Mouse (Mus musculus): ENCODE data around the gene Adipoq. TPM values are rescaled to one million over a fixed set of nuclear protein-coding genes. Genes with fewer than 3 reads are reported as not detected.

Gene Adipoq
- total and polyA plus RNA-seq, 3 experiments: 5.9 to 52.5 (median 13.6) TPM

DNA sequence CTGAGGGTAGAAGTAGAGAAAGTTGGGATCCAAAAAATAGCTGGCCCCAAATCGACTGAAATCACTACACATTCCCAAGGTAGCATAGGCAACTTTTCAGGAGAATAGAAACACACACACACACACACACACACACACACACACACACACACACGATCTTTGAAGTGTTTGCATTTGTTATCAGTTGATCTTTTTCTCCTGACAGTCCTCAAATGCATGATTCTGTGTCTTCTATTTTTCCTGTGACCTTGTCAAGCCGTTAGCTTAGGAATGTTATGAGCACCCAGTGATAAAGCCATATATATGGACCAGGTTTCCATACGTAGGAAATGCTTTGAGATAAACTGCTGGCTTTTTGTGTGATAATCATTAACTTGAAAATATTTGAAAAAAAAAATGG, 40.1 kb downstream of the Adipoq start:
- Histone ChIP-seq H3K27me3 (ENCODE audit: control insufficient read depth, insufficient read depth, low read length) (no peaks in the 10 kb centered on the region), H3K79me2 (replicated peaks; ENCODE audit: control insufficient read depth, insufficient read depth, low read length) (no peaks in the 10 kb centered on the region), H3K36me3 (ENCODE audit: control insufficient read depth, insufficient read depth, low read length) (no peaks in the 10 kb centered on the region), H3K4me1 (ENCODE audit: control insufficient read depth, insufficient read depth, low read length) (peaks cover 2% of the 10 kb centered on the region), H3K27ac (no peak overlapping the region), H3K9ac (ENCODE audit: low read depth, low read length) (no peak overlapping the region), H3K4me3 (no peak overlapping the region)
- TF ChIP-seq CTCF (IDR thresholded peaks at IDR 0.05) (no peak), POLR2A (IDR thresholded peaks at IDR 0.05; ENCODE audit: insufficient read depth, low read depth, low read length) (no peak), EP300 (IDR thresholded peaks at IDR 0.05; ENCODE audit: insufficient read depth, low read depth, low read length) (no peak)
- intact Hi-C loops (cut with DNase I): no loop called here
- 62% methylated on average over 4 of the region's 4 CpGs for WGBS
- no peak for DNase-seq

DNA sequence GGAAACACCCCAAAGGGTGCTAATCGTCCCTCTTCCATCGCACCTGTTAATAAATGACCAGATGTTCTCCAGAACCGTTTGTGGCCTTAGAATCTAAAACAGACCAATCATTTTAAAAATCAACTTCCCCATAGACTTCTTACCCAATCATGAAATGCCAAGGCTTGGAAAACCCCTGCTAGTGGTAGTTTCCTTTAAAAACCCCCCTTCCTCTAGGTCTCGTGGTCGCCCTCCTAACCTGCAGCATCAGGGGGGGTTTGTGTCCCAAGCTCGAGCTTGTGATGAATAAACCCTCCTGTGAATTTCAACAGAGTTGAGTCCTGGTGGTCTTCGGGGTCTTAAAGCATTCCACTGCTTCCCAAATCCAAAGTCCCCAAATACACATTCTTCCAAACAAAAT, 41.6 kb downstream of the Adipoq start:
- H3K27me3 ChIP-seq (ENCODE audit: control insufficient read depth, insufficient read depth, low read length): no peaks in the 10 kb centered on the region
- no peak overlapping the region for H3K9ac ChIP-seq (ENCODE audit: low read depth, low read length)
- TF ChIP-seq POLR2A (IDR thresholded peaks at IDR 0.05; ENCODE audit: insufficient read depth, low read depth, low read length): no peak
- TF ChIP-seq EP300 (IDR thresholded peaks at IDR 0.05; ENCODE audit: insufficient read depth, low read depth, low read length): no peak
- no peak for TF ChIP-seq CTCF (IDR thresholded peaks at IDR 0.05)
- H3K27ac ChIP-seq: no peak overlapping the region
- no peaks in the 10 kb centered on the region for H3K4me1 ChIP-seq (ENCODE audit: control insufficient read depth, insufficient read depth, low read length)
- intact Hi-C loops (cut with DNase I): no loop called here
- H3K36me3 ChIP-seq (ENCODE audit: control insufficient read depth, insufficient read depth, low read length): no peaks in the 10 kb centered on the region
- WGBS: 64% methylated on average over 7 of the region's 7 CpGs
- no peak for DNase-seq
- no peak overlapping the region for H3K4me3 ChIP-seq
- no peaks in the 10 kb centered on the region for H3K79me2 ChIP-seq (replicated peaks; ENCODE audit: control insufficient read depth, insufficient read depth, low read length)

DNA sequence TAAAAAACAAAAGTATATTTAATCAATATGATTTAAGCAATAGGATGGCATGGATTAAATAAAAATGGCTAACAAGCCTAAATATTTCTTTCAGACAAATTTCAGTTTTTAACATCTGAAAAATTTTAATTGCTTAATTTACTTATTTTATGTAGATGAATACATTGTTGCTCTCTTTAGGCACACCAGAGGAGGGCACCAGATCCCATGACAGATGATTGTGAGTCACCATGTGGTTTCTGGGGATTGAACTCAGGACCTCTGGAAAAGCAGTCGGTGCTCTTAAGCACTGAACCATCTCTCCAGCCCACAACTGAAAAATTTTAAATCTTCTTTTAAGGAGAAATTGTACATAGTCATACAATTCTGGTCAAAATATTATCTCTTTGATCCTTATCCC, 43.3 kb downstream of the Adipoq start:
- H3K9ac ChIP-seq (ENCODE audit: low read depth, low read length): no peak overlapping the region
- H3K27ac ChIP-seq: no peak overlapping the region
- H3K4me3 ChIP-seq: no peak overlapping the region
- H3K36me3 ChIP-seq (ENCODE audit: control insufficient read depth, insufficient read depth, low read length): no peaks in the 10 kb centered on the region
- H3K27me3 ChIP-seq (ENCODE audit: control insufficient read depth, insufficient read depth, low read length): no peaks in the 10 kb centered on the region
- intact Hi-C loops (cut with DNase I): no loop called here
- no peaks in the 10 kb centered on the region for H3K79me2 ChIP-seq (replicated peaks; ENCODE audit: control insufficient read depth, insufficient read depth, low read length)
- whole genome bisulfite sequencing: 80% methylated on average over 1 of the region's 1 CpGs
- H3K4me1 ChIP-seq (ENCODE audit: control insufficient read depth, insufficient read depth, low read length): no peaks in the 10 kb centered on the region
- TF ChIP-seq POLR2A (IDR thresholded peaks at IDR 0.05; ENCODE audit: insufficient read depth, low read depth, low read length) (no peak), CTCF (IDR thresholded peaks at IDR 0.05) (peak; percentile 42), EP300 (IDR thresholded peaks at IDR 0.05; ENCODE audit: insufficient read depth, low read depth, low read length) (no peak)
- no peak for DNase-seq

DNA sequence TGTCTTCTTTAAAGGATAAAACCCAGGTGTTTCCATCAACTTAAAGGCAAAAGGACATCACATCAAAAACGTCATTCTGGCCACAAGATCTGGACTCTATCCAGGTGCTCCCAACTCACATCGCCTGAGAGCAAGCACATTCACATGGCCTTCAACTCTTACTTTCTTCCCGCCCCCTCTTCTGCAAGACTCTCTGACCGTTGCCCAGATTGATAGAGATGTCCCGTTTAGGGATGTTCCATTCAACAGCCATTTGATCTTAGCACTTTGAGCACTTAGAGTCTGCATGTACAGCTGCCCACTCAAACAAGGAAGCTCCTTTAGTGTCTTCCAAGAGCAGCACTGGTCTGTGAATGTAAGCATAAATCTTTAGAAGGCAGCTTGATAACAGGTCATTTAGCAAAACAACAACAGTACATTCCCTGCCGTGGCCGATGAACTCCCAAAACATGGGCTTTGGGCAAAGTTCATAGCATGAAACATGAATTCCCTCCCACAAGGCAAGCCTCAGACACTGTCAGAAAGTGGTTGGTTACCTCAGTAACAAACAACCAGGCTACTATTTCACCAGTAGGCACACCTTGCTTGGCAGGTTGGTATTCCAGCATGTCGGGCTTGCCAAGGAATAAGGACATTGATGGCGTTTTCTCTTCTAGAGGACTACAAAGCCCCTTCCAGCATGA, 45.4 kb downstream of the Adipoq start:
- Histone ChIP-seq H3K4me3 (no peak overlapping the region), H3K27ac (no peak overlapping the region), H3K9ac (ENCODE audit: low read depth, low read length) (no peak overlapping the region), H3K36me3 (ENCODE audit: control insufficient read depth, insufficient read depth, low read length) (no peaks in the 10 kb centered on the region), H3K27me3 (ENCODE audit: control insufficient read depth, insufficient read depth, low read length) (no peaks in the 10 kb centered on the region), H3K79me2 (replicated peaks; ENCODE audit: control insufficient read depth, insufficient read depth, low read length) (no peaks in the 10 kb centered on the region), H3K4me1 (ENCODE audit: control insufficient read depth, insufficient read depth, low read length) (no peaks in the 10 kb centered on the region)
- no peak for DNase-seq
- WGBS: 70% methylated on average over 9 of the region's 9 CpGs
- no peak for TF ChIP-seq POLR2A (IDR thresholded peaks at IDR 0.05; ENCODE audit: insufficient read depth, low read depth, low read length)
- TF ChIP-seq EP300 (IDR thresholded peaks at IDR 0.05; ENCODE audit: insufficient read depth, low read depth, low read length): no peak
- no peak for TF ChIP-seq CTCF (IDR thresholded peaks at IDR 0.05)
- intact Hi-C loops (cut with DNase I): no loop called here

DNA sequence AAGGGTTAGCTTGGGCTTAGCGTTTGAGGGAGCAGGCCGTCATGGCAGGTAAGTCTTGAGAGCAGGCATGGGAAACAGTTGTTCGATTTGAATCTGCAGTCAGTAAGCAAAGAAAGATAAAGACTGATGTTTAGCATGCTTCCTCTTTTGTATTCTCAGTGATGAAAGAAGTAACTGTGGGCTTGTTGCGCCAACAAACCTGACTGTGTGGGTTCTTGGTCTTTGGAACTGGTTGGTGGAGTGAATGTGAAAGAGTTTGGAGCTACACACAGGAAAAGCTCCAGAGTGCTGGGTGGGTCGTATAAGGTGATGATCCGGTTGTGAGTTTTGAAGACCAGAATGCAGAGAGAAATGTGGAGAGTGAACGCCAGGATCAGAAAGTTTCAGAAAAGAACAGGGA, 49.3 kb downstream of the Adipoq start:
- Histone ChIP-seq H3K9ac (ENCODE audit: low read depth, low read length) (no peak overlapping the region), H3K79me2 (replicated peaks; ENCODE audit: control insufficient read depth, insufficient read depth, low read length) (no peaks in the 10 kb centered on the region), H3K4me1 (ENCODE audit: control insufficient read depth, insufficient read depth, low read length) (no peaks in the 10 kb centered on the region), H3K27ac (no peak overlapping the region), H3K4me3 (no peak overlapping the region), H3K36me3 (ENCODE audit: control insufficient read depth, insufficient read depth, low read length) (no peaks in the 10 kb centered on the region), H3K27me3 (ENCODE audit: control insufficient read depth, insufficient read depth, low read length) (no peaks in the 10 kb centered on the region)
- TF ChIP-seq CTCF (IDR thresholded peaks at IDR 0.05): no peak
- no peak for TF ChIP-seq POLR2A (IDR thresholded peaks at IDR 0.05; ENCODE audit: insufficient read depth, low read depth, low read length)
- TF ChIP-seq EP300 (IDR thresholded peaks at IDR 0.05; ENCODE audit: insufficient read depth, low read depth, low read length): no peak
- DNase-seq: no peak
- 77% methylated on average over 7 of the region's 7 CpGs for WGBS
- intact Hi-C loops (cut with DNase I): no loop called here

DNA sequence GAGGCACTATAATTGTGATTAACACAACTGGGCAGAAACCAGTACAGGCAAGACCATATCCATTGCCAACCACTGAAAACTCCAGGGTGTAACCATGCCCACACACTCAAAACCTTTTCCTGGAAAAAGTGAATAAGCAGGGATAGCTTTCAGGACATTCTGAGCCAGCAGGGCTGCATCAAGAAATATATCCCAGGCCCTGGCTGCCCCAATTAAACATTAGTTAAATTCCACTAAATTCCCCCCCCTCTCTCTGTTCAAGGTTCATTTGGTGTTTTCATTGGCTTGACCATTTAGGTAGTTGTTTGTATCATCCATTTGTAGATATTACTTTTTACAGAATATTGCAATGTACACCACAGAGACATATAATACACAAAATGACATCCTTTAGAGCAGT, 50.0 kb downstream of the Adipoq start:
- Histone ChIP-seq H3K9ac (ENCODE audit: low read depth, low read length) (no peak overlapping the region), H3K36me3 (ENCODE audit: control insufficient read depth, insufficient read depth, low read length) (no peaks in the 10 kb centered on the region), H3K27me3 (ENCODE audit: control insufficient read depth, insufficient read depth, low read length) (no peaks in the 10 kb centered on the region), H3K27ac (no peak overlapping the region), H3K79me2 (replicated peaks; ENCODE audit: control insufficient read depth, insufficient read depth, low read length) (no peaks in the 10 kb centered on the region), H3K4me3 (no peak overlapping the region), H3K4me1 (ENCODE audit: control insufficient read depth, insufficient read depth, low read length) (no peaks in the 10 kb centered on the region)
- intact Hi-C loops (cut with DNase I): no loop called here
- TF ChIP-seq CTCF (IDR thresholded peaks at IDR 0.05) (no peak), EP300 (IDR thresholded peaks at IDR 0.05; ENCODE audit: insufficient read depth, low read depth, low read length) (no peak), POLR2A (IDR thresholded peaks at IDR 0.05; ENCODE audit: insufficient read depth, low read depth, low read length) (no peak)
- no peak for DNase-seq

All from heart, adult 2 months (tissue).